Mouse (Mus musculus): ENCODE measurements around the gene Mrpl39. TPM values are rescaled to one million over a fixed set of nuclear protein-coding genes. Genes with fewer than 3 reads are reported as not detected.

Gene Mrpl39
- polyA plus RNA-seq, 1 experiment from 2014 or later, result 43.8 TPM

DNA sequence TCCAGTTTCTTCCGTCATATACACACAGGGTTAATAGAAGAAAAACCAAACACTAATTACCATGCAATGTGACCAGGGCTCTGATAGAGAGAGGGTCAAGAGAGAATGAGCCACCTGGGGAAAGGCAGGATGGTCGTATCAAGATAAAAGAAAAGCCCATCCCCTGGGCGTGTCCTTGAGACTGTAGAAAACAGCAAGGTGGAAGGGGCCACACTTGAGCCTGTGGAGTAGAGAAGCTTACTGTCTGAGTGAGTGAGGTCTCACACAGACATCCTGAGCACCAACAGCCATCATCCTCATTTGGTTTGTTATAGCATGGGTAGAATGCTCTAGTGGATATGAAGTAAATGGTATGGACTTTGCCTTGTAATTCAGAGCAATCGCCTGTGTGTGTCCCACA is 27.7 kb downstream of the Mrpl39 start:
- ChIA-PET POLR2A (no interaction called here), CTCF (no interaction called here)
- in situ Hi-C loops (cut with MboI; ENCODE audit: low pct_unique_long_range_greater_than_20kb), result no loop called here
- no peak for TF ChIP-seq CTCF (IDR thresholded peaks at IDR 0.05)
- H3K27me3 ChIP-seq, result no peaks in the 10 kb centered on the region
- ATAC-seq (no peak), DNase-seq (ENCODE audit: low read depth, low spot score) (no peak)

DNA sequence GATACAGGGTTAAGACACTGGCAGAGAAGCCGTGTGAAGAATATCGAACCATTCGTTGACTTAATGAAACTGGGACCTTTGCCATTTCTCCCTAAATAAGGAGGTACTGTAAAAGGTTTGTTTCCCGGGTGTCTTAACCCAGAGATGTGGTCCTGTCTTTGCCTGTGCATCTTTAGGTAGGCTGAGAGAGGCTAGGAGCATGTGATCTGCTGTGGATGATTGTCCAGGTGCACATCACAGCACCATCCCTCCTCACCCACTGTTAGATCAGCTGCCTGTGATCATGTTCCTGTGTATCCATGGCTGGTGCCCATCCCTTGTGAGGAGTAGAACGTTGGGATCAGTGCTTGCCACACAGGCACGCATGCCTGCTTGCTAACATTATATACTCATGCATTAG is 29.0 kb downstream of the Mrpl39 start:
- in situ Hi-C loops (cut with MboI; ENCODE audit: low pct_unique_long_range_greater_than_20kb), result no loop called here
- ATAC-seq (no peak), DNase-seq (ENCODE audit: low read depth, low spot score) (no peak)
- TF ChIP-seq CTCF (IDR thresholded peaks at IDR 0.05), result no peak
- POLR2A ChIA-PET, result no interaction called here
- CTCF ChIA-PET, result no interaction called here
- no peaks in the 10 kb centered on the region for H3K27me3 ChIP-seq

DNA sequence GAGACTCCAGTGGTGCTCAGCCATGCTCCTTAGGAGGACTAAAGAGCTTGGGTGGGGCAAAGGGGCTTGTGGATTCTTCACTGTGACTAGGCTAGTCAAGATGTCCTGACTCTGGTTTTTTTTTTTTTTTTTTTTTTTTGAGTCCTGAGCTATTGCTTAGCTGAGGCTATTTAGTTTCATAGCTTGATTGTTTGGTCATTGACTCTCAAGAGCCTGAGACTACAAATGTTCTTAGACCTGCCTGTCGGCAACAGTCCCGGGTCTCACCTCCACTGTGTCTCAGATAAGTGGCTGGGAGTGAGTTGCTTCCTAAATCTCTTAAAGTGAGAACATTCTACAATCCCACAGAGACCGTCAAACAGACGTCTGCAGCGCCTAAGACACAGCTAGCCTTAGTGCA is 30.0 kb downstream of the Mrpl39 start:
- ATAC-seq (no peak), DNase-seq (ENCODE audit: low read depth, low spot score) (no peak)
- no peak for TF ChIP-seq CTCF (IDR thresholded peaks at IDR 0.05)
- in situ Hi-C loops (cut with MboI; ENCODE audit: low pct_unique_long_range_greater_than_20kb), result no loop called here
- ChIA-PET POLR2A (interaction anchor here (0.6 to 1.2 kb wide), 2 partner anchors 10 to 24 kb away, joined by 3 to 5 read pairs; no protein-coding TSS in a partner anchor), CTCF (no interaction called here)
- no peaks in the 10 kb centered on the region for H3K27me3 ChIP-seq

DNA sequence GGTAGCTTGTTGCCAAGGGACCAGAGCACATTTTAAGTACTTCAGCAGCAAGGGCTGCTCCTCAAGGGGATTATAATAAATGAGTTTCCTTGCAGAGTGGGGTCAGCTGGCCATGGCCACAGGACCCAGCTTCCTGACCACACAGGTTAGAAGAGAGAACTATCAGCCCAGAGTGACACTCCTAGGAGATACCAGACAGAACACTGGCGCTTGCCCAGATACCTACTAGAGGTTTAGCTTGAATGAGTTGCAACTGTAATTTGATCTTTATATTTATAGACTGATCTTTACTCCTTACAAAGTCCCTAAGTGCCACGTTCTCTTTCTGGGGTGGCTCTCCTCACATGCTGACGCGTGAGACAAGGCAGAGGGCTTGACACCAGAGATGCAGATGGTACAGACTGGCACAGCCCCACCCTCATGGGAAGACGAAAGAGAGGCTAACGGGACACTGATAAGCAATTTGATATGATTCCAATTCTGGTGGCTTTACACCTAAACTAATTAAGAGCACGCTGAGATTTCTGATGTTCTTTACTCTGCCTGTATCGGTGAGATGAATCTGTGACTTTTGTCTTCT is 30.8 kb downstream of the Mrpl39 start:
- ChIA-PET POLR2A (interaction anchor here (0.6 to 1.2 kb wide), 2 partner anchors 11 to 23 kb away, joined by 3 to 5 read pairs; no protein-coding TSS in a partner anchor), CTCF (no interaction called here)
- ATAC-seq (no peak), DNase-seq (ENCODE audit: low read depth, low spot score) (no peak)
- no peaks in the 10 kb centered on the region for H3K27me3 ChIP-seq
- in situ Hi-C loops (cut with MboI; ENCODE audit: low pct_unique_long_range_greater_than_20kb), result no loop called here
- TF ChIP-seq CTCF (IDR thresholded peaks at IDR 0.05), result no peak

GRCm38 (mm10) chr16:84703769-84704660 is 31.5 kb downstream of the Mrpl39 start:
- DNase-seq (ENCODE audit: low read depth, low spot score) (no peak), ATAC-seq (no peak)
- H3K27me3 ChIP-seq, result no peaks in the 10 kb centered on the region
- in situ Hi-C loops (cut with MboI; ENCODE audit: low pct_unique_long_range_greater_than_20kb), result no loop called here
- CTCF ChIA-PET, result no interaction called here
- no peak for TF ChIP-seq CTCF (IDR thresholded peaks at IDR 0.05)
- POLR2A ChIA-PET, result no interaction called here

DNA sequence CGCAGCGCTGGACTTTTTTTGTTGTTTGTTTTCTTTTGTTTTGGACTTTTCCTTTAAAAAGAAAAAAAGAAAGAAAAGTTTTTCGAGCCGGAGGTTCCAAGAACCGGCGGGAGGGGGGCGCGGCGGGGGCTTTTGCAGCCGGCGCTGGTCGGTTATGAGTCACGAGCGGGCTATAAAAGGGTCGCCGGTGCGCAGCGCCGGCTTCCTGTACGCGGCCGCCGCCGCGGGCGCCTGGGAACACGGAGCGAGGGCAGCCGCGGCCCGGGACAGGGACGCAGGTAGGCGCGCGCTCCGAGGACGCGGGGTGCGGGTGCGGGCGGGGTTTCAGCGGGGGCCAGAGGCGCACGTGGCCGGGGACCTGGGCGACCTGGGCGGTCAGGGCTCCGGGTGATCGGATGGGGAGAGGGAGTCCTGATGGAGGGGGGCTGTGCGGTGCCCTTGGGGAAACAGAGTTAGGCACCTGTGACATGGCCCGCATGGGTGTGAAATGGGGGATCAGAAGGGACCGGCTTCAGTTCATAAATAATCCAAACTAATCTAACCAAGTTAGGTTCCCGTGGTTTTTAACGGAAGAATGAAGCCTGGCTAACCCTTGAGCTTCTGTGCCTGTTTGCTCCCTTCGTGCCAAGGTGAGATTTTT is 32.3 kb downstream of the Mrpl39 start:
- no peak for TF ChIP-seq CTCF (IDR thresholded peaks at IDR 0.05)
- no peaks in the 10 kb centered on the region for H3K27me3 ChIP-seq
- DNase-seq (ENCODE audit: low read depth, low spot score) (peak; percentile 24), ATAC-seq (peak; percentile 92)
- ChIA-PET CTCF (no interaction called here), POLR2A (no interaction called here)
- in situ Hi-C loops (cut with MboI; ENCODE audit: low pct_unique_long_range_greater_than_20kb), result no loop called here

DNA sequence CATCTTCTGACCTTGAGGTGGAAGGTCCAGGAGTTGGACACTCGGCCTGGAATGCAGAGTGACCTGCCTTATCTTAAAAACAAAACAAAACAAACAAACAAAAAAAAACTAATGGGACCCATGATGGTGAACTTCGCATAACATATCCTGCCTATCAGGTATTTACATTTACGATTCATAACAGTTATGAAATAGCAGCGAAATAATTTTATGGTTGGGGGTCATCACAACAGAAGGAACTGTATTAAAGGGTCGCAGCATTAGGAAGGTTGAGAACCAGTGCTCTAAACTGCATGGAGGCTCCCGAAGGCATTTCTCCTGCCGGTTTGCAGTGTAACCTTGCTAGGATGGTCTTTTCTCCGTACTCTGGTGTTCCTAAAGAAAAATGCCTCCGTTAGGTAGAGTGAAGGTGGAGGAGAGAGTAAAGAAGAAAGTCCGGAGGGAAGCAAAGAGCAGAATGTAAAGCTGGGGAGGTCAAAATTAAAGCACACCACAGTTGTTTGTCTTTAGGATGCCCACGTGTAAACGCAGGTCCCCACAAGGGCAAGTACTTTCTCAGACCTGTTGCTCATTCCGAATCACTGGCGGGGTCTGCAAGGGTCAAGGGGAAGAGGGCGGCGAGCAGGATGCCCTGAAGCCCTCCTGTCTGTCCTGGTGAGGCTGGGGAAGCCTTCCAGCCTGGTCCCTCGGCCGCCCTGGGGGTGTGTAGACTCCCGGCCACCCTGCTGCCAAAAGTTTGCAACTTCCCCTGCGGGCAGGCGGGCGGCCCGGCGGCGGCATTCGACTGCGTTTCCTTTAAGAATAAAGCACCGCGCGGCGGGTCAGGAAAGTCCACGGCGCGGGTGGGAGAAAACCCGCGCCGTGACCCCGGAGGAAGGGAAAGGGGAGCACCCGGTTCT is 33.1 kb downstream of the Mrpl39 start:
- no peak for TF ChIP-seq CTCF (IDR thresholded peaks at IDR 0.05)
- ATAC-seq (peak; percentile 55), DNase-seq (ENCODE audit: low read depth, low spot score) (no peak)
- in situ Hi-C loops (cut with MboI; ENCODE audit: low pct_unique_long_range_greater_than_20kb), result no loop called here
- CTCF ChIA-PET, result no interaction called here
- POLR2A ChIA-PET, result no interaction called here
- no peaks in the 10 kb centered on the region for H3K27me3 ChIP-seq

DNA sequence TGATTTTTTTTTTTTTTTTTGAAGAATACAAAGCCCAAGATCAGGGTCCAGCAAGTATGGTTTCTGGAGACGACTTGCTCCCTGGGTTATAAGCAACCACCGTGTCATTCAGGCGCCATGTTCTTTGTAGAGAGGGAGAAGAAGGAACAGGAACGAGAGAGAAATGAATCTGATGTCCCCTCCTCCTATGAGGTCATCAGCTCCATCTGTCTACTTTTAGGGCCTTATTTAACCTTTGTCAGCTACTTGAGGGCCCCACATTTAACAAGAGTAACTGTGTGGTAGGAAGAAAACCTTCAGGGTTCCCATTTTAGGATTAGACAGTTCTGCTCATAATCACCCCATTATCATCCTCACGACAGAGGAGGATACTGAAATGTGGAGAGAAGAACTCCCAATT is 34.5 kb downstream of the Mrpl39 start:
- ATAC-seq (no peak), DNase-seq (ENCODE audit: low read depth, low spot score) (no peak)
- in situ Hi-C loops (cut with MboI; ENCODE audit: low pct_unique_long_range_greater_than_20kb), result no loop called here
- no peak for TF ChIP-seq CTCF (IDR thresholded peaks at IDR 0.05)
- POLR2A ChIA-PET, result no interaction called here
- no peaks in the 10 kb centered on the region for H3K27me3 ChIP-seq
- CTCF ChIA-PET, result no interaction called here

GRCm38 (mm10) chr16:84698708-84699107 is 36.8 kb downstream of the Mrpl39 start:
- in situ Hi-C loops (cut with MboI; ENCODE audit: low pct_unique_long_range_greater_than_20kb), result no loop called here
- ATAC-seq (peak; percentile 8), DNase-seq (ENCODE audit: low read depth, low spot score) (no peak)
- H3K27me3 ChIP-seq, result no peaks in the 10 kb centered on the region
- ChIA-PET POLR2A (no interaction called here), CTCF (no interaction called here)
- TF ChIP-seq CTCF (IDR thresholded peaks at IDR 0.05), result no peak

DNA sequence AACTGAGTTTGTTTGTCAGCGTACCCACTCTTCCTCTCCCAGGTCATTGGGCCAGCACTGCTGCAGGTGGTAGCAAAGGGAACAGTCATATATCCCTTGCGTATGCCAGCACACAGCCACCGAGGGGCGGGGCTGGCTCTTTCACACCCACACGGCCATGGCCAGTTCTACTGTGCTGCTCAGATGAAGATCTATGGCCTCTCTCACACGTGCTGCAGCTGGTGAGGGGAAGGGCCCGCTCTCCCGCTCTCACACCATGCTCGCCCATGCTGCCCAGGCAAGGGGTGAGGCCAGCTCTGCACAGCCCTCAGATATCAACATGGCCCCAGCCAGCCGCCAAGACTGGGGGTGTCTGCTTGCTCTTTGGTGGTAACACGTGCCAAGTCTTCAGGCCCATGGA is 39.4 kb downstream of the Mrpl39 start:
- no peak for TF ChIP-seq CTCF (IDR thresholded peaks at IDR 0.05)
- ATAC-seq, result no peak
- no peak for DNase-seq (ENCODE audit: low read depth, low spot score)
- H3K27me3 ChIP-seq, result no peaks in the 10 kb centered on the region
- ChIA-PET CTCF (no interaction called here), POLR2A (interaction anchor here (0.7 kb wide), 1 partner anchor 21 kb away, joined by 5 read pairs; no protein-coding TSS in a partner anchor)
- in situ Hi-C loops (cut with MboI; ENCODE audit: low pct_unique_long_range_greater_than_20kb), result no loop called here
